Mouse (Mus musculus): ENCODE measurements around the gene Spata22. TPM values are rescaled to one million over a fixed set of nuclear protein-coding genes. Genes with fewer than 3 reads are reported as not detected.

Spata22 gene
- total and polyA plus RNA-seq, 3 experiments = not detected

DNA sequence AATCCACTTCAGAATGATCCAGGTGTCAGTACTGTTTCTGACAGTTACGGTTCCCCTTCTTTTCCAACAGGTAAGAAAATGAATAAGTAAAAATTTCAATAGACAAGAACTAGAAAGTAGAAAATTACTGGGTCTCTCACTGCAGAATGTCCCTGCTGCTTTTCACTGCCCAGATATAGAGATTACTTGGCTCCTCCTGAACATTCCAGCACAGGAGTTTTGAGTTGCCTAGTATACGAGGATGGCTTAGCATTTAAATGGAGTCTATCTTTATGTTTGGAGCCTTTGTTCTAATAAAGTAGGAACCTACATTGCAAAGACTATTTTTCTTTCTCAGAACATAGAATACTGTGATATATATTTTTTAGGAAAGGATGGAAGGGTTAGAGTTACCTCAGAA lies 3.8 kb downstream of the Spata22 start:
- Histone ChIP-seq H3K36me3 (replicated peaks in 1 of 2; ENCODE audit: control insufficient read depth in 1 of 2, insufficient read depth in 1 of 2, low read length in 1 of 2) (no peaks in the 10 kb centered on the region), H3K4me1 (ENCODE audit: control insufficient read depth in 1 of 2, insufficient read depth in 2 of 2) (no peaks in the 10 kb centered on the region), H3K27ac (ENCODE audit: insufficient read depth, low read depth) (no peak overlapping the region), H3K9me3 (replicated peaks; ENCODE audit: low read length) (peaks cover 8% of the 10 kb centered on the region), H3K4me3 (replicated peaks in 1 of 3; ENCODE audit: low read depth in 2 of 3, low read length in 2 of 3, poor library complexity in 1 of 3) (no peak overlapping the region), H3K9ac (ENCODE audit: insufficient read depth, low read depth) (no peak overlapping the region), H3K4me2 (ENCODE audit: insufficient read depth, low read depth, poor library complexity, severe bottlenecking) (no peak overlapping the region), H3K79me2 (replicated peaks; ENCODE audit: control insufficient read depth, extremely low read depth, insufficient read depth, poor library complexity, severe bottlenecking) (no peaks in the 10 kb centered on the region), H3K27me3 (replicated peaks) (peaks cover 59% of the 10 kb centered on the region)
- dilution Hi-C loops (cut with MboI; ENCODE audit: extremely low pct_ligation_motif_present, extremely low pct_unique_long_range_greater_than_20kb, low sequenced_read_pairs) (no loop called here), in situ Hi-C loops (cut with MboI; ENCODE audit: low pct_ligation_motif_present, low pct_unique_long_range_greater_than_20kb, low sequenced_read_pairs) (no loop called here)
- TF ChIP-seq POLR2AphosphoS2 (IDR thresholded peaks at IDR 0.05; ENCODE audit: low read depth, low read length) (no peak), SIN3A (IDR thresholded peaks at IDR 0.05; ENCODE audit: low read length) (no peak), ELF1 (IDR thresholded peaks at IDR 0.05; ENCODE audit: low read depth, low read length) (no peak), MYC (IDR thresholded peaks at IDR 0.05; ENCODE audit: low read depth, low read length) (no peak), TCF12 (IDR thresholded peaks at IDR 0.05; ENCODE audit: low read depth, low read length) (no peak), TBP (conservative IDR thresholded peaks at IDR 0.05; ENCODE audit: low read depth, low read length) (no peak), MAFK (IDR thresholded peaks at IDR 0.05; ENCODE audit: insufficient replicate concordance, low read length) (no peak), ETS1 (conservative IDR thresholded peaks at IDR 0.05; ENCODE audit: low read depth, low read length) (no peak), ZMIZ1 (IDR thresholded peaks at IDR 0.05; ENCODE audit: low read depth, low read length) (no peak), RAD21 (IDR thresholded peaks at IDR 0.05; ENCODE audit: low read depth, low read length) (no peak), CTCF (conservative IDR thresholded peaks at IDR 0.05 in 1 of 2, IDR thresholded peaks at IDR 0.05 in 1 of 2; ENCODE audit: low read depth in 2 of 2, low read length in 2 of 2) (no peak), USF2 (conservative IDR thresholded peaks at IDR 0.05; ENCODE audit: low read depth, low read length) (no peak), KAT2A (IDR thresholded peaks at IDR 0.05; ENCODE audit: insufficient replicate concordance, low read length) (no peak), MAX (IDR thresholded peaks at IDR 0.05; ENCODE audit: low read length) (no peak), POLR2A (IDR thresholded peaks at IDR 0.05; ENCODE audit: low read depth, low read length) (no peak)
- no peak for DNase-seq (ENCODE audit: extremely low read depth)

DNA sequence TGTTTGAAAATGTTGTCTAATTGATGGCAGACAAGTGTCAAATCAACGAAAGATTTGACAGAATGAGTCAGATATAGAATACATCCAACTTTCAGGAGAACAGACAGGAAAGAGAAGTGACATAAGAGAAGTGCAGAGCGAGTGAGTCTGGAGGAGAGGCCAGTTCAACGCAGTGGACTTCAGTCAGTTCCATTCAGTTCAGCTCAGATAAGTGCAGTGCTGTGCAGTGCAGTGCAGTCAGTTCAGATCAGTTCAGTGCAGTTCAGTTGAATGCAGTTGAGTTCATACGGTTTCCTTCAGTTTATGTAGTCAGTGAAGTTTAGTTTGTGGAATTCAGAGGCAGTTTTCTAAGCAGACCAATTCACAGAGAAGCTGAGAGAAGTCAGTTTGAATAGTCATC lies 7.4 kb downstream of the Spata22 start:
- H3K4me2 ChIP-seq (ENCODE audit: insufficient read depth, low read depth, poor library complexity, severe bottlenecking) = no peak overlapping the region
- peaks cover 4% of the 10 kb centered on the region for H3K9me3 ChIP-seq (replicated peaks; ENCODE audit: low read length)
- H3K36me3 ChIP-seq (replicated peaks in 1 of 2; ENCODE audit: control insufficient read depth in 1 of 2, insufficient read depth in 1 of 2, low read length in 1 of 2) = no peaks in the 10 kb centered on the region
- H3K79me2 ChIP-seq (replicated peaks; ENCODE audit: control insufficient read depth, extremely low read depth, insufficient read depth, poor library complexity, severe bottlenecking) = no peaks in the 10 kb centered on the region
- H3K9ac ChIP-seq (ENCODE audit: insufficient read depth, low read depth) = no peak overlapping the region
- H3K4me3 ChIP-seq (replicated peaks in 1 of 3; ENCODE audit: low read depth in 2 of 3, low read length in 2 of 3, poor library complexity in 1 of 3) = no peak overlapping the region
- H3K27ac ChIP-seq (ENCODE audit: insufficient read depth, low read depth) = no peak overlapping the region
- no peak for TF ChIP-seq ETS1 (conservative IDR thresholded peaks at IDR 0.05; ENCODE audit: low read depth, low read length)
- TF ChIP-seq TCF12 (IDR thresholded peaks at IDR 0.05; ENCODE audit: low read depth, low read length) = no peak
- no peak for TF ChIP-seq ZKSCAN1 (IDR thresholded peaks at IDR 0.05; ENCODE audit: borderline replicate concordance, low read depth, low read length)
- TF ChIP-seq NRF1 (IDR thresholded peaks at IDR 0.05; ENCODE audit: low read depth, low read length) = no peak
- no peak for TF ChIP-seq SMC3 (IDR thresholded peaks at IDR 0.05; ENCODE audit: low read depth, low read length)
- no peak for TF ChIP-seq ZNF384 (IDR thresholded peaks at IDR 0.05; ENCODE audit: low read depth, low read length)
- no peak for TF ChIP-seq E2F4 (IDR thresholded peaks at IDR 0.05; ENCODE audit: insufficient replicate concordance, low read depth, low read length)
- TF ChIP-seq JUND (conservative IDR thresholded peaks at IDR 0.05; ENCODE audit: low read depth, low read length) = no peak
- no peak for TF ChIP-seq RCOR1 (conservative IDR thresholded peaks at IDR 0.05; ENCODE audit: low read depth, low read length)
- no peak for TF ChIP-seq ZMIZ1 (IDR thresholded peaks at IDR 0.05; ENCODE audit: low read depth, low read length)
- TF ChIP-seq MAX (IDR thresholded peaks at IDR 0.05; ENCODE audit: low read length) = no peak
- no peak for TF ChIP-seq ZC3H11A (IDR thresholded peaks at IDR 0.05; ENCODE audit: low read depth, low read length)
- no peak for TF ChIP-seq RAD21 (IDR thresholded peaks at IDR 0.05; ENCODE audit: low read depth, low read length)
- no peak for TF ChIP-seq ELF1 (IDR thresholded peaks at IDR 0.05; ENCODE audit: low read depth, low read length)
- TF ChIP-seq POLR2AphosphoS2 (IDR thresholded peaks at IDR 0.05; ENCODE audit: low read depth, low read length) = no peak
- TF ChIP-seq USF2 (conservative IDR thresholded peaks at IDR 0.05; ENCODE audit: low read depth, low read length) = no peak
- TF ChIP-seq USF1 (IDR thresholded peaks at IDR 0.05; ENCODE audit: low read depth, low read length) = no peak
- no peak for TF ChIP-seq UBTF (IDR thresholded peaks at IDR 0.05; ENCODE audit: low read depth, low read length)
- TF ChIP-seq GABPA (IDR thresholded peaks at IDR 0.05; ENCODE audit: insufficient replicate concordance, low read depth, low read length) = no peak
- TF ChIP-seq CHD1 (IDR thresholded peaks at IDR 0.05; ENCODE audit: low read depth, low read length) = no peak
- DNase-seq (ENCODE audit: extremely low read depth) = no peak
- no peaks in the 10 kb centered on the region for H3K4me1 ChIP-seq (ENCODE audit: control insufficient read depth in 1 of 2, insufficient read depth in 2 of 2)
- in situ Hi-C loops (cut with MboI; ENCODE audit: low pct_ligation_motif_present, low pct_unique_long_range_greater_than_20kb, low sequenced_read_pairs) = no loop called here
- dilution Hi-C loops (cut with MboI; ENCODE audit: extremely low pct_ligation_motif_present, extremely low pct_unique_long_range_greater_than_20kb, low sequenced_read_pairs) = no loop called here
- H3K27me3 ChIP-seq (replicated peaks) = peaks cover 60% of the 10 kb centered on the region

Data from CH12.LX (cell line).